Mouse (Mus musculus) heart, adult 2 months (tissue): Measurements from ENCODE around the gene Enpp1. TPM values are rescaled to one million over a fixed set of nuclear protein-coding genes. Genes with fewer than 3 reads are reported as not detected.
A peak's percentile ranks its signal among the peaks of the same experiment; 100 is the strongest.

Source experiments
- DNase-seq, 2 experiments: peaks; one replicate each; pipeline ENCODE4 v3.0.0; 2021
- H3K27ac ChIP-seq: fragments of 200-600 bp; 2 replicates; pipeline ENCODE4 v1.8.1; 2022
- H3K27me3 ChIP-seq: fragments of 200-500 bp; 2 replicates; pipeline ENCODE4 v1.6.1; 2012; ENCODE audit warnings: mild to moderate bottlenecking, low read length, inconsistent platforms, mixed read lengths; ENCODE audit not compliant: control insufficient read depth, insufficient read depth
- H3K36me3 ChIP-seq: fragments of 200-500 bp; 2 replicates; pipeline ENCODE4 v1.6.1; 2012; ENCODE audit warnings: low read length, inconsistent platforms; ENCODE audit not compliant: control insufficient read depth, insufficient read depth
- H3K4me1 ChIP-seq: fragments of 200-500 bp; 2 replicates; pipeline ENCODE4 v1.6.1; 2011; ENCODE audit warnings: low read length; ENCODE audit not compliant: control insufficient read depth, insufficient read depth
- H3K4me3 ChIP-seq: fragments of 200-600 bp; 2 replicates; pipeline ENCODE4 v1.8.1; 2022
- H3K79me2 ChIP-seq: fragments of 200-500 bp; replicated peaks from 2 replicates; pipeline ENCODE4 v1.6.1; 2012; ENCODE audit warnings: mild to moderate bottlenecking, inconsistent platforms, low read length, moderate library complexity, mixed read lengths; ENCODE audit not compliant: control insufficient read depth, insufficient read depth
- H3K9ac ChIP-seq: fragments of 200-500 bp; 2 replicates; pipeline ENCODE4 v1.6.1; 2012; ENCODE audit warnings: low read depth, mild to moderate bottlenecking, control low read depth, inconsistent platforms, low read length, mixed read lengths
- CTCF ChIP-seq: fragments of 200-600 bp; IDR thresholded peaks from 2 replicates; pipeline ENCODE4 v1.8.1; 2022; ENCODE audit warnings: antibody characterized with exemption, mild to moderate bottlenecking, moderate library complexity
- EP300 ChIP-seq: fragments of 200-500 bp; IDR thresholded peaks from 2 replicates; pipeline ENCODE4 v1.6.1; 2011; ENCODE audit warnings: low read depth, low read length, control low read depth; ENCODE audit not compliant: insufficient read depth
- POLR2A ChIP-seq: fragments of 200-500 bp; IDR thresholded peaks from 2 replicates; pipeline ENCODE4 v1.6.1; 2011; ENCODE audit warnings: mild to moderate bottlenecking, low read depth, low read length, control low read depth; ENCODE audit not compliant: insufficient read depth
- WGBS: fragments of 180-500 bp; shearing (Covaris S2); methylation state at CpG from one replicate; pipeline ENCODE4 v1.1.7; 2018; 5-methylcytosine and 5-hydroxymethylcytosine counted together
- intact Hi-C: fragments of 180-260 bp; cut with DNase I; formaldehyde crosslinking; loops from one replicate; pipeline ENCODE4 v1.15.1; 2025
- polyA plus RNA-seq: library from polyadenylated mRNA; depleted of rRNA; stranded (reverse); fragments of >200 nt; gene quantifications from 2 replicates; pipeline ENCODE4 v1.2.3, GENCODE M21; 2012
- total RNA-seq, 2 experiments: library from RNA; stranded (reverse); gene quantifications; 2 replicates each; pipeline ENCODE4 v1.2.3; 2021

The Enpp1 gene
- total and polyA plus RNA-seq, 3 experiments = 2.1 to 6.5 (median 5.8) TPM

DNA sequence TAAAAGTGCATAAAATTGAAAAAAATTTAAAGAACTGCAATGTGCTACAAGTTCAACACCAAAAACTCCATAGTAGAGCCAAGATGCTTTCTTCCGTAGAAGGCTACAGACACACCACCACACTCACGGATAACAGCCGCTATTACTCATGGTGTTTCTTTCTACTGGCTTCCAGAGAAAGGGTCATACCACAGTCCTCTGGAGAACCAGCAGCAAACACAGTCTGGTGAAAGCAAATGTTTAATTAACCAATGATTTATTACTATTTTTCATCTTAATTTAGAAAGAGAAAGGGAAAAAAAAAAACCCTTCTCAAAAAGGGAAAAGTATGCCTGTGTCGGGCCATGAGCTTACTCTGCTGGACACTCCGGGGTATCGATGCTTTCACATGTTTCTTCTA lies 37.7 kb downstream of the Enpp1 start:
- Histone ChIP-seq H3K27me3 (no peaks in the 10 kb centered on the region), H3K79me2 (no peaks in the 10 kb centered on the region), H3K4me3 (no peak overlapping the region), H3K9ac (no peak overlapping the region), H3K36me3 (no peaks in the 10 kb centered on the region), H3K4me1 (no peaks in the 10 kb centered on the region), H3K27ac (no peak overlapping the region)
- TF ChIP-seq EP300 = no peak
- TF ChIP-seq CTCF = no peak
- TF ChIP-seq POLR2A = no peak
- 69% methylated on average over 6 of the region's 6 CpGs for WGBS
- DNase-seq = no peak
- intact Hi-C loops = no loop called here

DNA sequence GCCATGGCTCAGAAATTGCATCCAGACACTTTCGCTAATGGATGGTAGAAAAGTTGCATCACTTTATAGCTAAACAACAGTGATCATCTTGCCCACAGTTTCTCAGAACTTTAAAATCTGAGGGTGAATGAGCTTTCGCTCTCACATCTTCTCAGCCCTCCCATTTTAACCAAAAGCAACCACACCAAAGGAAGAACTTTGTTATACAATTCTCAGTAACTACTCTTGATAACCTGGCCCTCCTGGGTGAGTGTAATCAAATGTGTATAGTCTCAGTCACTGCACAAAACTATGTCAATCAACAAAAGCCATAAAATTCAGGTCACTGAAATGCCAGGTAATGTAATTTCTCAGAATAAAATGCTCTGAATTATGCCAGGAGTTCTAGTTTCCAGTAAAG lies 39.0 kb downstream of the Enpp1 start:
- H3K79me2 ChIP-seq = no peaks in the 10 kb centered on the region
- H3K36me3 ChIP-seq = no peaks in the 10 kb centered on the region
- no peaks in the 10 kb centered on the region for H3K27me3 ChIP-seq
- no peaks in the 10 kb centered on the region for H3K4me1 ChIP-seq
- no peak overlapping the region for H3K9ac ChIP-seq
- no peak overlapping the region for H3K27ac ChIP-seq
- TF ChIP-seq CTCF (no peak), EP300 (no peak), POLR2A (no peak)
- DNase-seq = no peak
- no peak overlapping the region for H3K4me3 ChIP-seq
- WGBS = 92% methylated on average over 2 of the region's 2 CpGs
- intact Hi-C loops = no loop called here

DNA sequence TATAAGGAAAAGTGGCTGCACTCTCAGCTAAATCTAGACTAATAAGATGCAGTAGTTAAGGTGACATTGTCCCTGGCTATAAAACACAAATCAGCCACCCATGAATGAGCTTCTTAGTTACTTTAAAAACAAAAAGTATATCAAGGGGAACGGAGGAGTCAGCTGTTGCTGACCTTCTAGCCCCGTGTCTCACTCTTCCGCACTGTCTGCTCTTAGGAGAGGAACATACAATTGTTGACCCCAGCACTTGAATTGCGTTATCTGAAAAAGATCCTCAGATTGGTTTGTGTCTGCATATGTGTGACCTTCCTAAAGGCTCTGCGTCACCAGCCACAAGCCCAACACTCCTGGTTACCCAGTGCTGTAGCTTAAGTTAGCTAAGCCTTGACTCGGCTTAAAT lies 41.4 kb downstream of the Enpp1 start:
- intact Hi-C loops = no loop called here
- no peak for TF ChIP-seq EP300
- TF ChIP-seq CTCF = no peak
- no peak for TF ChIP-seq POLR2A
- H3K9ac ChIP-seq = no peak overlapping the region
- no peaks in the 10 kb centered on the region for H3K27me3 ChIP-seq
- no peaks in the 10 kb centered on the region for H3K4me1 ChIP-seq
- H3K79me2 ChIP-seq = no peaks in the 10 kb centered on the region
- DNase-seq = no peak
- H3K36me3 ChIP-seq = no peaks in the 10 kb centered on the region
- no peak overlapping the region for H3K27ac ChIP-seq
- no peak overlapping the region for H3K4me3 ChIP-seq
- WGBS = 90% methylated on average over 6 of the region's 6 CpGs

DNA sequence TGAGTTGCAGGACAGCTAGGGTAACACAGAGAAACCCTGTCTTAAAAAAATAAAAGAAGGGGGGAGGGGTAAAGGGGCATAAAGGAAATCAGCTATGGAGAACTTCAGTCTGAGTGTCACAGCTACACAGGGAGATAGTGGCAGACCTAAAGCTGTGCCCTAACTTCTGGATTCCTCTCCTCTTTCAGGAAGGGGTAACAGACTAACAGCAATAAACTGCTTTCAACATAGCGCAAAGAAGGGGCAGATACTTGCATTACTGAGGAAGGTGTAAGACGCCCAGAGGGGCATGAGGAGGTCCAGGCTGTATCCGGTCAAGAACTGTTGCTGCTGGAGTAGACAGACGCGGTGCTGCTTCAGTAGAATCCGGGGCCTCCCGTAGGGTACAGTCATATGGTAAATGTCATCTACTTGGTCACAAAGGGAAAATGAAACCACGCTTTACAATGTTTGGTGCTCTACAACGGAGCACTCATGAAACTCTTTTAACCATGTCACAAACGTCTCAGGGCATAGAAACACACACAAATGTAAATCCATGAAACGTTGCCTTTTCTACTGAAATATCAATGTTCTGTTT lies 60.9 kb downstream of the Enpp1 start:
- no peak overlapping the region for H3K27ac ChIP-seq
- H3K27me3 ChIP-seq = no peaks in the 10 kb centered on the region
- intact Hi-C loops = no loop called here
- H3K9ac ChIP-seq = no peak overlapping the region
- no peak for TF ChIP-seq EP300
- no peak for TF ChIP-seq POLR2A
- TF ChIP-seq CTCF = no peak
- no peak for DNase-seq
- no peaks in the 10 kb centered on the region for H3K4me1 ChIP-seq
- H3K4me3 ChIP-seq = no peak overlapping the region
- no peaks in the 10 kb centered on the region for H3K79me2 ChIP-seq
- no peaks in the 10 kb centered on the region for H3K36me3 ChIP-seq
- WGBS = 87% methylated on average over 11 of the region's 11 CpGs

DNA sequence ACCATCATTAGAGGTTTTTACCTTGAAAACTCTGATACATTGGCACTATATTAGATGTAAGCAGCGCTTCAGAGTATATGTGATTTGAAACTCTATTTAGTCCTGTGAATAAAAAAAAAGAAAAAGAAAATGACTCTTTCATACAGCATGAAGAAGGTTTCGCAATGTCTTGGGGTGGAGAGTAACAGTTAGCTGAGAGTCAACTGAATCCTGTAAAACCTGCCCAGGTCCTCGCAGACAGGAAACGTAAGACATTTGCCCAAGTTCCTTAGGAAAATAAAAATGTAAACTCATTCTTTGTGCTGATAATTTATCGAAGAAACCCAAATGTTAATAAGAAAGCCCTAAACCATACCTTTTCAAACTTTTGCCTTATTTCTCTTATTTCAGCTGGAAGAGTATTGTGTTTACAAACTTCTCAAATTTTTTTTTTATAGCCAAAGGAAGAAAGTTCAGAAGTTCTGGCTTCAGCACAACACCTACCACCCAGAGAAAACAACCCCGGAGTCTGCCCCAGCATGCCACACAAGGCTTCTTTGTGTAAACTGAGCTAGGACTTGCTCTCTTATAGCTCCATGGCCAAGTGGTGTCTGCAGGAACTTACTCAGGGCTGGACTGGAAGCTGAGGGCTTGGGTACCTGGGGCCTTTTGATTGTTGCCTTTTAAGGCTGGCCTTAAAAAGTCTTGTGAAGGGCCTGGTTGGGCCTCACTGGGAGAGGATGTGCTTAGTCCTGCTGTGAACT lies 63.8 kb downstream of the Enpp1 start:
- no peak overlapping the region for H3K9ac ChIP-seq
- H3K4me3 ChIP-seq = no peak overlapping the region
- H3K4me1 ChIP-seq = no peaks in the 10 kb centered on the region
- H3K79me2 ChIP-seq = no peaks in the 10 kb centered on the region
- H3K36me3 ChIP-seq = no peaks in the 10 kb centered on the region
- intact Hi-C loops = no loop called here
- H3K27ac ChIP-seq = no peak overlapping the region
- no peak for TF ChIP-seq CTCF
- no peak for TF ChIP-seq POLR2A
- TF ChIP-seq EP300 = no peak
- no peak for DNase-seq
- no peaks in the 10 kb centered on the region for H3K27me3 ChIP-seq
- 77% methylated on average over 6 of the region's 6 CpGs for WGBS

DNA sequence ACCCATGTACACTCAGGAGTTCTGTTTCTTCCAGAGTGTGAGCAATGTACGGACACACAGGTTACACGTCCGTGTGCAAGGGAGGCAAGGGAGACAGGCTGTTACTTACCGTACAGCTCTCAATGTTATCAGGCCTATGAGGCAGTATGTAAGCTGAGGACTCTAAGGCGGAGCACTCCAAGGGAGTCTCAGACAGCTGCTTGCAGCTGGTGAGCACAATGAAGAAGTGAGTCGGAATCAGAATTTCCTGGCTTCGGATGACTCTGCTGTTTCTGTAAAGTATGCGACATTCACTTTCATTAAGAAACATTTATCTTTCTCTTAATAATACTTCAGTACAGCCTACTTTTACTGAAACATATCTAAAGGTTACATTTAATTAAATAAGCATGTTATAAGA lies 66.8 kb downstream of the Enpp1 start:
- Histone ChIP-seq H3K4me3 (no peak overlapping the region), H3K27ac (no peak overlapping the region), H3K79me2 (no peaks in the 10 kb centered on the region), H3K36me3 (no peaks in the 10 kb centered on the region), H3K27me3 (no peaks in the 10 kb centered on the region), H3K4me1 (no peaks in the 10 kb centered on the region), H3K9ac (no peak overlapping the region)
- intact Hi-C loops = no loop called here
- DNase-seq = peak in 1 of 2 experiments; percentile 54
- 81% methylated on average over 8 of the region's 8 CpGs for WGBS
- TF ChIP-seq POLR2A (no peak), EP300 (no peak), CTCF (no peak)
